Mouse (Mus musculus): Measurements from ENCODE around the gene Selenov. TPM values are rescaled to one million over a fixed set of nuclear protein-coding genes. Genes with fewer than 3 reads are reported as not detected.

Gene Selenov
- polyA plus RNA-seq, 1 experiment, result 1.8 TPM

Other genes starting within 250 kb of the Selenov start
- gene Psmc4, start 241.1 kb downstream of the Selenov start, polyA plus RNA-seq (2012; rRNA removed), result 188 and 191 TPM in 2 replicates
- gene Fcgbp, start 219.9 kb downstream of the Selenov start, polyA plus RNA-seq (2012; rRNA removed), result 0.25 and 0.32 TPM in 2 replicates
- gene 9530053A07Rik, start 161.7 kb downstream of the Selenov start, polyA plus RNA-seq (2012; rRNA removed), result 0.02 TPM in 1 of 2 replicates, not detected in the other
- 90.7 and 99.6 TPM in 2 replicates for gene Fbl, start 121.5 kb downstream of the Selenov start, polyA plus RNA-seq (2012; rRNA removed)
- gene Dyrk1b, start 111.7 kb downstream of the Selenov start, polyA plus RNA-seq (2012; rRNA removed), result 34.0 and 36.2 TPM in 2 replicates
- gene Eid2, start 23.3 kb downstream of the Selenov start, polyA plus RNA-seq (2012; rRNA removed), result 56.5 and 57.0 TPM in 2 replicates
- gene Eid2b, start 13.4 kb downstream of the Selenov start, polyA plus RNA-seq (2012; rRNA removed), result 29.7 and 32.9 TPM in 2 replicates
- gene Dll3, start 11.1 kb upstream of the Selenov start, polyA plus RNA-seq (2012; rRNA removed), result 2.0 and 2.6 TPM in 2 replicates
- gene Timm50, start 20.9 kb upstream of the Selenov start, polyA plus RNA-seq (2012; rRNA removed), result 53.0 and 58.6 TPM in 2 replicates
- gene Supt5, start 47.6 kb upstream of the Selenov start, polyA plus RNA-seq (2012; rRNA removed), result 114 and 117 TPM in 2 replicates
- 618 and 661 TPM in 2 replicates for gene Rps16, start 59.5 kb upstream of the Selenov start, polyA plus RNA-seq (2012; rRNA removed)
- 4.3 and 6.3 TPM in 2 replicates for gene Plekhg2, start 81.4 kb upstream of the Selenov start, polyA plus RNA-seq (2012; rRNA removed)
- gene Zfp36, start 89.1 kb upstream of the Selenov start, polyA plus RNA-seq (2012; rRNA removed), result 3.1 and 3.9 TPM in 2 replicates
- 32.8 and 39.2 TPM in 2 replicates for gene Med29, start 101.5 kb upstream of the Selenov start, polyA plus RNA-seq (2012; rRNA removed)
- gene Paf1, start 101.8 kb upstream of the Selenov start, polyA plus RNA-seq (2012; rRNA removed), result 149 and 182 TPM in 2 replicates
- 4.0 and 5.2 TPM in 2 replicates for gene Gmfg, start 146.3 kb upstream of the Selenov start, polyA plus RNA-seq (2012; rRNA removed)
- 39.9 and 40.4 TPM in 2 replicates for gene Lrfn1, start 160.8 kb upstream of the Selenov start, polyA plus RNA-seq (2012; rRNA removed)
- gene Ifnl2, start 219.3 kb upstream of the Selenov start, polyA plus RNA-seq (2012; rRNA removed), result not detected in 2 replicates
- gene Ifnl3, start 231.7 kb upstream of the Selenov start, polyA plus RNA-seq (2012; rRNA removed), result not detected in 2 replicates
- gene Sycn, start 249.7 kb upstream of the Selenov start, polyA plus RNA-seq (2012; rRNA removed), result 0.40 TPM in 1 of 2 replicates, not detected in the other

Data from frontal cortex, adult 2 months (tissue).